Mouse (Mus musculus): ENCODE data around the gene Tpcn1. TPM values are rescaled to one million over a fixed set of nuclear protein-coding genes. Genes with fewer than 3 reads are reported as not detected.

Gene Tpcn1
- polyA plus RNA-seq, 1 experiment from 2014 or later: 18.3 TPM

GRCm38 (mm10) chr5:120558762-120559161 is 29.7 kb downstream of the Tpcn1 start:
- H3K4me1 ChIP-seq (replicated peaks; ENCODE audit: control insufficient read depth, insufficient read depth, low read length): peaks cover 11% of the 10 kb centered on the region
- H3K4me2 ChIP-seq (ENCODE audit: low read length): no peak overlapping the region
- no peaks in the 10 kb centered on the region; the same call in 1 of the 2 replicates for H3K36me3 ChIP-seq (ENCODE audit: control insufficient read depth, insufficient read depth)
- no peaks in the 10 kb centered on the region for H3K9me3 ChIP-seq (ENCODE audit: control insufficient read depth, low read length)
- 82% methylated on average over 14 of the region's 14 CpGs for WGBS
- ATAC-seq: no peak
- no peak overlapping the region for H3K27ac ChIP-seq (ENCODE audit: low read length)
- no peak overlapping the region for H3K4me3 ChIP-seq (replicated peaks; ENCODE audit: low read length)
- no peaks in the 10 kb centered on the region for H3K27me3 ChIP-seq (replicated peaks; ENCODE audit: control insufficient read depth, insufficient read depth, low read length)
- no peak overlapping the region for H3K9ac ChIP-seq (replicated peaks; ENCODE audit: low read depth, low read length)

GRCm38 (mm10) chr5:120558041-120558440 is 30.4 kb downstream of the Tpcn1 start:
- WGBS: 72% methylated on average over 8 of the region's 8 CpGs

GRCm38 (mm10) chr5:120555871-120556270 is 32.6 kb downstream of the Tpcn1 start:
- Histone ChIP-seq H3K4me3 (replicated peaks; ENCODE audit: low read length) (no peak overlapping the region), H3K4me1 (replicated peaks; ENCODE audit: control insufficient read depth, insufficient read depth, low read length) (peaks cover 3% of the 10 kb centered on the region), H3K9ac (replicated peaks; ENCODE audit: low read depth, low read length) (no peak overlapping the region), H3K27ac (ENCODE audit: low read length) (no peak overlapping the region), H3K27me3 (replicated peaks; ENCODE audit: control insufficient read depth, insufficient read depth, low read length) (no peaks in the 10 kb centered on the region), H3K9me3 (ENCODE audit: control insufficient read depth, low read length) (no peaks in the 10 kb centered on the region), H3K36me3 (ENCODE audit: control insufficient read depth, insufficient read depth) (peaks cover 8% of the 10 kb centered on the region; the same call in 1 of the 2 replicates), H3K4me2 (ENCODE audit: low read length) (no peak overlapping the region)
- no peak for ATAC-seq
- WGBS: 85% methylated on average over 24 of the region's 24 CpGs

More at GRCm38 (mm10) chr5:120558041-120558440, 30.4 kb downstream of the Tpcn1 start:
- Histone ChIP-seq H3K9me3 (ENCODE audit: control insufficient read depth, low read length) (no peaks in the 10 kb centered on the region), H3K4me3 (replicated peaks; ENCODE audit: low read length) (no peak overlapping the region), H3K36me3 (ENCODE audit: control insufficient read depth, insufficient read depth) (peaks cover 5% of the 10 kb centered on the region; the same call in 1 of the 2 replicates), H3K4me2 (ENCODE audit: low read length) (no peak overlapping the region), H3K27me3 (replicated peaks; ENCODE audit: control insufficient read depth, insufficient read depth, low read length) (no peaks in the 10 kb centered on the region), H3K27ac (ENCODE audit: low read length) (no peak overlapping the region), H3K4me1 (replicated peaks; ENCODE audit: control insufficient read depth, insufficient read depth, low read length) (peaks cover 7% of the 10 kb centered on the region), H3K9ac (replicated peaks; ENCODE audit: low read depth, low read length) (no peak overlapping the region)
- ATAC-seq: no peak

DNA sequence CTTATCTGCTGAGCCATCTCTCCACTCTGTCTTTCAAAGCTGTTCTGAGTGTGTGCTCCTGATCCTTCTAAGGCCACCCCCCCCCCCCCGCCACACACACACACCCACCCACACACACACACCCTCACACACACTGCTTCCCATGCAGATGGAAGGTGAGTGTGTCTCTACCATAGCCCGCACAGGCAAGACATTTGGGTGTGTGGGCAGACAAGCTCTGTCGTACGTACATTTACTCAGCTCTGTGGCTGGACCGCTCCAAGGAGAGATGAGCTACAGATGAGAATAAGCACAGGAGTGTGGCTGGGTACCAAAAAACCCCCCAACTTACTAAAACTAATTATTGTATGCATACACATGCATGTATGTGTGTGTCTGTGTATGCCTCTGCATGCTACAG is 37.8 kb downstream of the Tpcn1 start:
- Histone ChIP-seq H3K27me3 (replicated peaks; ENCODE audit: control insufficient read depth, insufficient read depth, low read length) (no peaks in the 10 kb centered on the region), H3K27ac (ENCODE audit: low read length) (no peak overlapping the region)
- WGBS: 95% methylated on average over 5 of the region's 5 CpGs

DNA sequence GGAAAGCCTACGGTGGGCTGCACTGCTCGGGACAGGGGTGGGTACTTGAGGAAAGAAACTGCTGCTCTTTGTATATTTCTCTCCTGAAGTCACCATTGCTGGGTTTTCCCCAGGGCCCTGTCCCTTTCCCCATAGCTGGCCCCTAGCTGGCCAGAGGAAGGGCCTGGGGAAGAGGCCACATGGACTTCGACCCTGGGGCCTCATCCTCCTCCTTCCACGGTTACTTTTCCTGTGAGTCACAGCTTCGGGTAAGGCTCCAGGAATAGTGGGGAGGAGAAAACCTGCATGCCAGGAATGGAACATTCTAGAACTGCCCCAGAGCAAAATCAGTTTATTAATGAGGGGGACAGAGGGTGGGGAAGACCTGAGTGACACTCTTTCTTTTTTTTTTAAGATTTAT is 38.3 kb downstream of the Tpcn1 start:
- H3K27ac ChIP-seq (ENCODE audit: low read length): no peak overlapping the region
- H3K27me3 ChIP-seq (replicated peaks; ENCODE audit: control insufficient read depth, insufficient read depth, low read length): no peaks in the 10 kb centered on the region
- H3K4me1 ChIP-seq (replicated peaks; ENCODE audit: control insufficient read depth, insufficient read depth, low read length): no peaks in the 10 kb centered on the region
- H3K9me3 ChIP-seq (ENCODE audit: control insufficient read depth, low read length): no peaks in the 10 kb centered on the region
- no peak for ATAC-seq
- H3K4me3 ChIP-seq (replicated peaks; ENCODE audit: low read length): no peak overlapping the region
- H3K4me2 ChIP-seq (ENCODE audit: low read length): no peak overlapping the region
- WGBS: 93% methylated on average over 5 of the region's 5 CpGs
- H3K9ac ChIP-seq (replicated peaks; ENCODE audit: low read depth, low read length): no peak overlapping the region
- H3K36me3 ChIP-seq (ENCODE audit: control insufficient read depth, insufficient read depth): peaks cover 8% of the 10 kb centered on the region; the same call in 1 of the 2 replicates

More for the DNA sequence above, 37.8 kb downstream of the Tpcn1 start:
- Histone ChIP-seq H3K9me3 (ENCODE audit: control insufficient read depth, low read length) (no peaks in the 10 kb centered on the region), H3K4me2 (ENCODE audit: low read length) (no peak overlapping the region), H3K4me1 (replicated peaks; ENCODE audit: control insufficient read depth, insufficient read depth, low read length) (no peaks in the 10 kb centered on the region), H3K4me3 (replicated peaks; ENCODE audit: low read length) (no peak overlapping the region), H3K9ac (replicated peaks; ENCODE audit: low read depth, low read length) (no peak overlapping the region), H3K36me3 (ENCODE audit: control insufficient read depth, insufficient read depth) (peaks cover 8% of the 10 kb centered on the region; the same call in 1 of the 2 replicates)
- no peak for ATAC-seq

- H3K27ac ChIP-seq (ENCODE audit: low read length): no peak overlapping the region
- no peaks in the 10 kb centered on the region for H3K4me1 ChIP-seq (replicated peaks; ENCODE audit: control insufficient read depth, insufficient read depth, low read length)
- H3K9me3 ChIP-seq (ENCODE audit: control insufficient read depth, low read length): no peaks in the 10 kb centered on the region
- WGBS: 82% methylated on average over 11 of the region's 11 CpGs
- H3K9ac ChIP-seq (replicated peaks; ENCODE audit: low read depth, low read length): no peak overlapping the region
- peaks cover 7% of the 10 kb centered on the region for H3K36me3 ChIP-seq (ENCODE audit: control insufficient read depth, insufficient read depth)
- ATAC-seq: no peak
- no peak overlapping the region for H3K4me2 ChIP-seq (ENCODE audit: low read length)
- H3K4me3 ChIP-seq (replicated peaks; ENCODE audit: low read length): no peak overlapping the region
- H3K27me3 ChIP-seq (replicated peaks; ENCODE audit: control insufficient read depth, insufficient read depth, low read length): no peaks in the 10 kb centered on the region
These were observed 40.1 kb downstream of the Tpcn1 start for GRCm38 (mm10) chr5:120548236-120548850.

GRCm38 (mm10) chr5:120536632-120537031 is 51.8 kb downstream of the Tpcn1 start:
- H3K4me1 ChIP-seq (replicated peaks; ENCODE audit: control insufficient read depth, insufficient read depth, low read length): peaks cover 26% of the 10 kb centered on the region
- no peak for ATAC-seq
- 63% methylated on average over 4 of the region's 5 CpGs for WGBS
- H3K9ac ChIP-seq (replicated peaks; ENCODE audit: low read depth, low read length): no peak overlapping the region
- no peak overlapping the region for H3K4me3 ChIP-seq (replicated peaks; ENCODE audit: low read length)
- H3K27ac ChIP-seq (ENCODE audit: low read length): no peak overlapping the region
- H3K27me3 ChIP-seq (replicated peaks; ENCODE audit: control insufficient read depth, insufficient read depth, low read length): no peaks in the 10 kb centered on the region
- H3K36me3 ChIP-seq (ENCODE audit: control insufficient read depth, insufficient read depth): no peaks in the 10 kb centered on the region
- no peaks in the 10 kb centered on the region for H3K9me3 ChIP-seq (ENCODE audit: control insufficient read depth, low read length)
- no peak overlapping the region for H3K4me2 ChIP-seq (ENCODE audit: low read length)

- Histone ChIP-seq H3K4me1 (replicated peaks; ENCODE audit: control insufficient read depth, insufficient read depth, low read length) (peaks cover 26% of the 10 kb centered on the region), H3K9ac (replicated peaks; ENCODE audit: low read depth, low read length) (0 out of 2 replicates have a peak overlapping the region, but pooled peaks have one; percentile 17), H3K36me3 (ENCODE audit: control insufficient read depth, insufficient read depth) (no peaks in the 10 kb centered on the region), H3K27me3 (replicated peaks; ENCODE audit: control insufficient read depth, insufficient read depth, low read length) (no peaks in the 10 kb centered on the region), H3K4me3 (replicated peaks; ENCODE audit: low read length) (no peak overlapping the region), H3K4me2 (ENCODE audit: low read length) (no peak overlapping the region), H3K27ac (ENCODE audit: low read length) (peak overlapping the region; percentile 3; the same call in 1 of the 2 replicates), H3K9me3 (ENCODE audit: control insufficient read depth, low read length) (no peaks in the 10 kb centered on the region)
- WGBS: 40% methylated on average over 13 of the region's 13 CpGs
- ATAC-seq: peak; percentile 43; the same call in 1 of the 2 replicates
These were observed 52.4 kb downstream of the Tpcn1 start for GRCm38 (mm10) chr5:120536046-120536445.

DNA sequence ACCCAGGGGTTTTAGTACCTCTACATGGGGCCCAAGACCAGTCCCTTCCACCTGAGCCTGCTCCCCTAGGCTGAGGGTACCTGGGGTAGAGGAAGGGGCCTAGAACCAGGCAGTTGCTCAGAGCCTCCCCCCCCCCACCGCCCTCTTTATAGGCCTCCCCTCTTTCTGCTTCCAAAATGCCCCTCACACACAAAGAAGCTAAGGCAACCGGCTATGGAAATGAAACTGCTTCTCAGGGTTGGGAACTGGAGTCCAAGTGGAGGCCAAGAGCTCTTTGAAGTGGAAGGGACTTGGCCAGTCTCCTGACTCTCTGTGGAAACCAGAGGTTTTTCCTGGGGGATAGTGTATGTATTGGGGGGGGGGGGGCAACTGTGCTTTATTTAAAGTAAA is 53.8 kb downstream of the Tpcn1 start:
- Histone ChIP-seq H3K27ac (ENCODE audit: low read length) (peak overlapping the region; percentile 66), H3K27me3 (replicated peaks; ENCODE audit: control insufficient read depth, insufficient read depth, low read length) (no peaks in the 10 kb centered on the region), H3K4me1 (replicated peaks; ENCODE audit: control insufficient read depth, insufficient read depth, low read length) (peaks cover 26% of the 10 kb centered on the region), H3K4me3 (replicated peaks; ENCODE audit: low read length) (no peak overlapping the region), H3K9ac (replicated peaks; ENCODE audit: low read depth, low read length) (0 out of 2 replicates have a peak overlapping the region, but pooled peaks have one; percentile 19), H3K9me3 (ENCODE audit: control insufficient read depth, low read length) (no peaks in the 10 kb centered on the region), H3K36me3 (ENCODE audit: control insufficient read depth, insufficient read depth) (no peaks in the 10 kb centered on the region), H3K4me2 (ENCODE audit: low read length) (no peak overlapping the region)
- peak; percentile 55; the same call in 1 of the 2 replicates for ATAC-seq
- WGBS: 53% methylated on average over 2 of the region's 2 CpGs

All from forebrain, embryonic 16.5 days (tissue).